Mouse (Mus musculus) erythroblast, adult 5-6 weeks (primary cell): ENCODE data around the gene Hlf. TPM values are rescaled to one million over a fixed set of nuclear protein-coding genes. Genes with fewer than 3 reads are reported as not detected.

Source experiments
- ATAC-seq: replicated peaks from 2 replicates; pipeline ENCODE4 v1.8.0; 2016; ENCODE audit warnings: moderate number of reproducible peaks, mild to moderate bottlenecking, moderate TSS enrichment, inconsistent platforms; ENCODE audit not compliant: poor library complexity, low FRiP score, severe bottlenecking
- total RNA-seq, 2 experiments: library from RNA; stranded (forward) in 1 of 2; stranded (reverse) in 1 of 2; fragments of 150-400 nt in 1 of 2; fragments of 200-764, 138-1000 nt in 1 of 2; gene quantifications; 2 replicates each; pipeline versions ENCODE4 v1.2.3 to v1.2.4; 2015 to 2017; ENCODE audit warnings: low replicate concordance in 2 of 2

Hlf gene
- total RNA-seq, 2 experiments from 2014 or later = 2.9 to 6.5 TPM

- no peak for ATAC-seq
These were observed 42.8 kb downstream of the Hlf start for GRCm38 (mm10) chr11:90347667-90348459.

- no peak for ATAC-seq
These were observed 44.9 kb downstream of the Hlf start for GRCm38 (mm10) chr11:90345746-90346145.

GRCm38 (mm10) chr11:90342858-90343257 is 47.8 kb downstream of the Hlf start:
- no peak for ATAC-seq

GRCm38 (mm10) chr11:90342267-90342666 is 48.4 kb downstream of the Hlf start:
- no peak for ATAC-seq

GRCm38 (mm10) chr11:90340836-90341235 is 49.9 kb downstream of the Hlf start:
- no peak for ATAC-seq

- no peak for ATAC-seq
These were observed 55.9 kb downstream of the Hlf start for GRCm38 (mm10) chr11:90334816-90335215.

GRCm38 (mm10) chr11:90332737-90333136 is 58.0 kb downstream of the Hlf start:
- ATAC-seq = no peak

- no peak for ATAC-seq
These were observed 60.4 kb downstream of the Hlf start for GRCm38 (mm10) chr11:90330202-90330694.

GRCm38 (mm10) chr11:90326836-90327235 is 63.9 kb downstream of the Hlf start:
- ATAC-seq = no peak

- ATAC-seq = no peak
These were observed 64.5 kb downstream of the Hlf start for GRCm38 (mm10) chr11:90326146-90326545.

GRCm38 (mm10) chr11:90324597-90324996 is 66.1 kb downstream of the Hlf start:
- no peak for ATAC-seq

GRCm38 (mm10) chr11:90320922-90321321 is 69.8 kb downstream of the Hlf start:
- ATAC-seq = no peak

GRCm38 (mm10) chr11:90317482-90317881 is 73.2 kb downstream of the Hlf start:
- ATAC-seq = no peak

- no peak for ATAC-seq
These were observed 76.1 kb downstream of the Hlf start for GRCm38 (mm10) chr11:90314606-90315005.

GRCm38 (mm10) chr11:90306993-90307392 is 83.7 kb downstream of the Hlf start:
- ATAC-seq = peak; percentile 64; the same call in 1 of the 2 replicates

GRCm38 (mm10) chr11:90306067-90306466 is 84.6 kb downstream of the Hlf start:
- no peak for ATAC-seq

GRCm38 (mm10) chr11:90294622-90295021 is 96.1 kb downstream of the Hlf start:
- no peak for ATAC-seq

GRCm38 (mm10) chr11:90292766-90293165 is 97.9 kb downstream of the Hlf start:
- ATAC-seq = no peak

- ATAC-seq = no peak
These were observed 99.5 kb downstream of the Hlf start for GRCm38 (mm10) chr11:90291156-90291555.

- ATAC-seq = no peak
These were observed 104.0 kb downstream of the Hlf start for GRCm38 (mm10) chr11:90286550-90287154.
